Mouse (Mus musculus) heart, postnatal 4 days (tissue): ENCODE data around the gene Dph7. TPM values are rescaled to one million over a fixed set of nuclear protein-coding genes. Genes with fewer than 3 reads are reported as not detected.
"Not testable (repeated sequence)": the region's sequence is repeated elsewhere in the genome, so short reads cannot be mapped to it uniquely, and the experiment has no call there.

ENCODE experiments used
- DNase-seq: peaks from one replicate; pipeline ENCODE4 v3.0.0; 2021
- microRNA-seq, 2 experiments: library from miRNA; unstranded; fragments of <30 nt; microRNA quantifications; one replicate each; pipeline ENCODE4 v1.2.0; 2021 to 2022
- total RNA-seq, 2 experiments: library from RNA; stranded (reverse); gene quantifications; 2 replicates each; pipeline ENCODE4 v1.2.3; 2021

Gene Dph7
- total RNA-seq, 2 experiments from 2014 or later: 8.6 to 8.8 TPM

- no peak for DNase-seq
Observed at GRCm38 (mm10) chr2:24970386-24970785, 8.2 kb downstream of the Dph7 start.

GRCm38 (mm10) chr2:24974452-24974851 is 12.3 kb downstream of the Dph7 start:
- DNase-seq: not testable (repeated sequence)

- peak; percentile 97 for DNase-seq
Observed at GRCm38 (mm10) chr2:24974906-24975703, 12.9 kb downstream of the Dph7 start, which contains the start of gene Mrpl41. Mrpl41 (minus strand) TSS chr2:24975098.

GRCm38 (mm10) chr2:24975704-24976297 is 13.6 kb downstream of the Dph7 start, which contains the start of gene Pnpla7:
Pnpla7 (plus strand) TSS chr2:24976033.
- peak; percentile 81 for DNase-seq

- no peak for DNase-seq
Observed at GRCm38 (mm10) chr2:24976960-24977359, 14.8 kb downstream of the Dph7 start.

- no peak for DNase-seq
Observed at GRCm38 (mm10) chr2:24987762-24988161, 25.6 kb downstream of the Dph7 start.

GRCm38 (mm10) chr2:24995332-24995731 is 33.1 kb downstream of the Dph7 start:
- no peak for DNase-seq

- DNase-seq: no peak
Observed at GRCm38 (mm10) chr2:24996471-24996870, 34.3 kb downstream of the Dph7 start.

GRCm38 (mm10) chr2:25000544-25001235 is 38.5 kb downstream of the Dph7 start:
- DNase-seq: peak; percentile 47

- no peak for DNase-seq
Observed at GRCm38 (mm10) chr2:25003946-25004786, 42.0 kb downstream of the Dph7 start.

- DNase-seq: no peak
Observed at GRCm38 (mm10) chr2:25006767-25007166, 44.6 kb downstream of the Dph7 start.

- DNase-seq: no peak
Observed at GRCm38 (mm10) chr2:25008250-25008649, 46.0 kb downstream of the Dph7 start.

Small RNAs within 50 kb of the gene (microRNA-seq; reads per million reads assigned to microRNA genes)
- 0 reads per million in 2 experiments for gene Gm22875

Other genes starting within 250 kb of the Dph7 start
- under 1 TPM; 0.21 to 0.27 TPM for gene Cacna1b, start 199.2 kb upstream of the Dph7 start, total RNA-seq
- 10 to 100 TPM; 59.3 to 65.3 TPM for gene Ehmt1, start 42.8 kb upstream of the Dph7 start, total RNA-seq
- 10 to 100 TPM in 1 of 2 experiments, 1 to 10 TPM in 1; 9.6 to 10.9 TPM for gene Arrdc1, start 27.1 kb upstream of the Dph7 start, total RNA-seq
- 10 to 100 TPM; 26.6 to 32.1 TPM for gene Zmynd19, start 12.6 kb upstream of the Dph7 start, total RNA-seq
- 10 to 100 TPM; 78.3 to 79.7 TPM for gene Mrpl41, start 12.7 kb downstream of the Dph7 start, total RNA-seq
- gene Pnpla7, start 13.6 kb downstream of the Dph7 start, total RNA-seq: 10 to 100 TPM; 13.5 to 13.7 TPM
- 10 to 100 TPM; 45.8 to 47.8 TPM for gene Nsmf, start 92.0 kb downstream of the Dph7 start, total RNA-seq
- gene Entpd8, start 117.9 kb downstream of the Dph7 start, total RNA-seq: not detected
- gene Noxa1, start 132.7 kb downstream of the Dph7 start, total RNA-seq: not detected
- gene Nrarp, start 218.4 kb downstream of the Dph7 start, total RNA-seq: 10 to 100 TPM; 31.2 to 33.4 TPM
- 1 to 10 TPM; 4.4 to 5.8 TPM for gene Tor4a, start 234.5 kb downstream of the Dph7 start, total RNA-seq
- gene Nelfb, start 249.1 kb downstream of the Dph7 start, total RNA-seq: 10 to 100 TPM; 43.4 to 44.5 TPM